Mouse (Mus musculus): Measurements from ENCODE around the gene Pcid2. TPM values are rescaled to one million over a fixed set of nuclear protein-coding genes. Genes with fewer than 3 reads are reported as not detected.
A peak's percentile ranks its signal among the peaks of the same experiment; 100 is the strongest.

The Pcid2 gene
- total RNA-seq (2012; rRNA removed) = 35.2 and 42.5 TPM in 2 replicates

GRCm38 (mm10) chr8:13105087-13105881 is at the start of gene Pcid2, which contains the start of gene Cul4a:
Pcid2 (minus strand) TSS chr8:13105459.
Cul4a (plus strand) TSS chr8:13105621.
- H3K4me1 ChIP-seq (ENCODE audit: control insufficient read depth in 2 of 2, insufficient read depth in 2 of 2, low read length in 2 of 2, poor library complexity in 1 of 2) = peaks cover 0 to 2% of the 10 kb centered on the region in 2 experiments; a peak in 1 of 4 replicates
- no peaks in the 10 kb centered on the region for H3K9me3 ChIP-seq (ENCODE audit: control insufficient read depth, insufficient read depth, low read depth, low read length)
- DNase-seq (ENCODE audit: low read depth, low spot score) = peak; percentile 94
- H3K27ac ChIP-seq (ENCODE audit: insufficient read depth, low read depth, low read length, poor library complexity, severe bottlenecking) = peak within 1 kb of the TSS; percentile 62; the same call in 1 of the 2 replicates
- in situ Hi-C loops (cut with MboI; ENCODE audit: low sequenced_read_pairs in 2 of 2, unreplicated experiment in 2 of 2) = no loop called here
- peak within 1 kb of the TSS; percentile 98 for H3K9ac ChIP-seq (ENCODE audit: insufficient read depth, low read depth, low read length, poor library complexity, severe bottlenecking)
- no peaks in the 10 kb centered on the region for H3K36me3 ChIP-seq (ENCODE audit: control insufficient read depth, insufficient read depth, low read length, poor library complexity, severe bottlenecking)
- H3K4me3 ChIP-seq (ENCODE audit: insufficient read depth in 1 of 2, low read depth in 1 of 2, low read length in 2 of 2, poor library complexity in 1 of 2, severe bottlenecking in 1 of 2) = peak within 1 kb of the TSS; percentile 98
- 0 out of 2 replicates have a peak, but pooled peaks have one; percentile 11 for TF ChIP-seq ZC3H11A (IDR thresholded peaks at IDR 0.05; ENCODE audit: borderline replicate concordance, low read depth, low read length)
- no peak for TF ChIP-seq ZNF384 (IDR thresholded peaks at IDR 0.05; ENCODE audit: low read depth, low read length)
- 0 out of 2 replicates have a peak, but pooled peaks have one; percentile 32 for TF ChIP-seq HCFC1 (IDR thresholded peaks at IDR 0.05; ENCODE audit: borderline replicate concordance, insufficient read depth, low read length)
- peak; percentile 95 for TF ChIP-seq CHD2 (IDR thresholded peaks at IDR 0.05; ENCODE audit: low read depth, low read length)

DNA sequence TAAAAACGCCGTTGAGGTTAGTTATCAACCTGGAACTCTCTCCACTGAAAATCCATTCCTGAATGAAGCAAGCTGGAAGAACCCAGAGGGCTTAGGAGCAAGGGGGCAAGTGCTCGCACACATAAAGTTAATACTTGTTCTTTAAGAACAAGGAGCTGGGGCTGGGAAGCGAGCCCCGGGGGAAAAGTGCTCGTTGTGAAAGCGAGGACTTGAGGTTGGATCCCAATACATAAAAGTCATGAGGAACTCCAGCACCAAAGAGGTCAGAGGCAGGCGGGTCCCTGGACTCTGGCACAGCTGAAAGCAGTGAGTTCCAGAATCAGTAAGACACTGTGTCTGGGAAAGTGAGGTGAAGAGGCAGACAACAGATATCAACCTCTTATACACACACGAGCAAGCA is 48.8 kb upstream of the Pcid2 start:
- no peaks in the 10 kb centered on the region for H3K9me3 ChIP-seq (ENCODE audit: control insufficient read depth, insufficient read depth, low read depth, low read length)
- no peaks in the 10 kb centered on the region for H3K36me3 ChIP-seq (ENCODE audit: control insufficient read depth, insufficient read depth, low read length, poor library complexity, severe bottlenecking)
- in situ Hi-C loops (cut with MboI; ENCODE audit: low sequenced_read_pairs in 2 of 2, unreplicated experiment in 2 of 2) = no loop called here
- no peak overlapping the region for H3K9ac ChIP-seq (ENCODE audit: insufficient read depth, low read depth, low read length, poor library complexity, severe bottlenecking)
- H3K4me1 ChIP-seq (ENCODE audit: control insufficient read depth in 2 of 2, insufficient read depth in 2 of 2, low read length in 2 of 2, poor library complexity in 1 of 2) = peaks cover 0 to 6% of the 10 kb centered on the region in 2 experiments; a peak in 1 of 4 replicates
- TF ChIP-seq ZNF384 (IDR thresholded peaks at IDR 0.05; ENCODE audit: low read depth, low read length) = no peak
- no peak for TF ChIP-seq HCFC1 (IDR thresholded peaks at IDR 0.05; ENCODE audit: borderline replicate concordance, insufficient read depth, low read length)
- no peak for TF ChIP-seq CHD2 (IDR thresholded peaks at IDR 0.05; ENCODE audit: low read depth, low read length)
- TF ChIP-seq ZC3H11A (IDR thresholded peaks at IDR 0.05; ENCODE audit: borderline replicate concordance, low read depth, low read length) = no peak
- no peak for TF ChIP-seq MAFK (IDR thresholded peaks at IDR 0.05; ENCODE audit: insufficient read depth, low read depth, low read length)
- no peak overlapping the region for H3K27ac ChIP-seq (ENCODE audit: insufficient read depth, low read depth, low read length, poor library complexity, severe bottlenecking)
- no peak overlapping the region for H3K4me3 ChIP-seq (ENCODE audit: insufficient read depth in 1 of 2, low read depth in 1 of 2, low read length in 2 of 2, poor library complexity in 1 of 2, severe bottlenecking in 1 of 2)
- DNase-seq (ENCODE audit: low read depth, low spot score) = no peak

DNA sequence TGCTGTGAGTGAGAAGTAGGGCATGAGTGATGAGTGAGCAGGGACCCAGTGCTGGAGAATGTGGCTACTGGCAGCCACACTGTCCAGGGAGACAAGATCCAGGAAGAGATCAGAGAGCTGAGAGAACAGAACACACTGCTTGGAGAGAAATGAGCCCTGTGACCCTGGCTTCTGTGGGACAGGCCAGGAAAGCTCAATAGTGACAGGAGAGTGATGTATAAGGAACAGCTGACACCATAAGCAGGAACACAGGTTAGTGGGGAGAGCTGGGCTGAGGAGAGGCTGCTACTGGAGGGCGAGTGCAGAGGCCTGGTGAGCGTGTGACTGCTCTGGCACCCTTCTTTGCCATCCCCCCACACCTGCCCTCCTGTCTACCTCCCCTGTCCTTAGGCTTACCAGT is 45.7 kb upstream of the Pcid2 start:
- no peak for DNase-seq (ENCODE audit: low read depth, low spot score)
- Histone ChIP-seq H3K27ac (ENCODE audit: insufficient read depth, low read depth, low read length, poor library complexity, severe bottlenecking) (no peak overlapping the region), H3K4me3 (ENCODE audit: insufficient read depth in 1 of 2, low read depth in 1 of 2, low read length in 2 of 2, poor library complexity in 1 of 2, severe bottlenecking in 1 of 2) (no peak overlapping the region), H3K9ac (ENCODE audit: insufficient read depth, low read depth, low read length, poor library complexity, severe bottlenecking) (no peak overlapping the region), H3K9me3 (ENCODE audit: control insufficient read depth, insufficient read depth, low read depth, low read length) (no peaks in the 10 kb centered on the region), H3K36me3 (ENCODE audit: control insufficient read depth, insufficient read depth, low read length, poor library complexity, severe bottlenecking) (peaks cover 2% of the 10 kb centered on the region; the same call in 1 of the 2 replicates), H3K4me1 (ENCODE audit: control insufficient read depth in 2 of 2, insufficient read depth in 2 of 2, low read length in 2 of 2, poor library complexity in 1 of 2) (peaks cover 0 to 3% of the 10 kb centered on the region in 2 experiments; a peak in 1 of 4 replicates)
- TF ChIP-seq HCFC1 (IDR thresholded peaks at IDR 0.05; ENCODE audit: borderline replicate concordance, insufficient read depth, low read length) = no peak
- TF ChIP-seq ZNF384 (IDR thresholded peaks at IDR 0.05; ENCODE audit: low read depth, low read length) = no peak
- TF ChIP-seq ZC3H11A (IDR thresholded peaks at IDR 0.05; ENCODE audit: borderline replicate concordance, low read depth, low read length) = no peak
- TF ChIP-seq MAFK (IDR thresholded peaks at IDR 0.05; ENCODE audit: insufficient read depth, low read depth, low read length) = no peak
- TF ChIP-seq CHD2 (IDR thresholded peaks at IDR 0.05; ENCODE audit: low read depth, low read length) = no peak
- in situ Hi-C loops (cut with MboI; ENCODE audit: low sequenced_read_pairs in 2 of 2, unreplicated experiment in 2 of 2) = no loop called here

DNA sequence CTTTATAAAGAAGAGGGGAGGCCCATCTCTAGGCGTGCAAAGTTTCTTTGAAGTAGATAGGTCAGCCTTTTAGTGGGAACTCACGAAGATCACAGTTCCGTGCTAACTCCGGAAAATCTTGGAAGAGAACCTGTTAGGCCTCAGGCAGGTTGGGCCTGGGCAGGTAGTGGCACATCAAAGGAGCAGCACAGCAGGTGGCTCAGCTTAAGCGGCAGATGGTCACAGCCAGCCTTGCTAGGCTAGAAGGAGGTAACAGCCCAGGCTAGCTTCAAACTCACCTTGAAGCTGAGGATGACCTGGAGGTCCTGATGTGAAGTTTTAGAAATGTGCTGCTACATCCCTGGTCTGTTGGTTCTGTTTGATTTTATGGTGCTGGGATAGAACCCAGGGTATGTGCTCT is 44.6 kb upstream of the Pcid2 start:
- no peak for DNase-seq (ENCODE audit: low read depth, low spot score)
- no peak overlapping the region for H3K4me3 ChIP-seq (ENCODE audit: insufficient read depth in 1 of 2, low read depth in 1 of 2, low read length in 2 of 2, poor library complexity in 1 of 2, severe bottlenecking in 1 of 2)
- H3K27ac ChIP-seq (ENCODE audit: insufficient read depth, low read depth, low read length, poor library complexity, severe bottlenecking) = no peak overlapping the region
- H3K9ac ChIP-seq (ENCODE audit: insufficient read depth, low read depth, low read length, poor library complexity, severe bottlenecking) = no peak overlapping the region
- peaks cover 0 to 3% of the 10 kb centered on the region in 2 experiments; a peak in 1 of 4 replicates for H3K4me1 ChIP-seq (ENCODE audit: control insufficient read depth in 2 of 2, insufficient read depth in 2 of 2, low read length in 2 of 2, poor library complexity in 1 of 2)
- H3K9me3 ChIP-seq (ENCODE audit: control insufficient read depth, insufficient read depth, low read depth, low read length) = no peaks in the 10 kb centered on the region
- in situ Hi-C loops (cut with MboI; ENCODE audit: low sequenced_read_pairs in 2 of 2, unreplicated experiment in 2 of 2) = no loop called here
- TF ChIP-seq ZNF384 (IDR thresholded peaks at IDR 0.05; ENCODE audit: low read depth, low read length) (no peak), HCFC1 (IDR thresholded peaks at IDR 0.05; ENCODE audit: borderline replicate concordance, insufficient read depth, low read length) (no peak), CHD2 (IDR thresholded peaks at IDR 0.05; ENCODE audit: low read depth, low read length) (no peak), MAFK (IDR thresholded peaks at IDR 0.05; ENCODE audit: insufficient read depth, low read depth, low read length) (no peak), ZC3H11A (IDR thresholded peaks at IDR 0.05; ENCODE audit: borderline replicate concordance, low read depth, low read length) (no peak)
- H3K36me3 ChIP-seq (ENCODE audit: control insufficient read depth, insufficient read depth, low read length, poor library complexity, severe bottlenecking) = peaks cover 2% of the 10 kb centered on the region; the same call in 1 of the 2 replicates

All from ES-E14 (cell line).